Mouse (Mus musculus) stomach, postnatal 0 days (tissue): ENCODE results near the gene Wfdc10. TPM values are rescaled to one million over a fixed set of nuclear protein-coding genes. Genes with fewer than 3 reads are reported as not detected.

Experiments used
- ATAC-seq: fragments of 200-750 bp; cut with Nextera tagmentation; 2 replicates; pipeline ENCODE4 v1.8.0; 2017; ENCODE audit not compliant: low FRiP score, low TSS enrichment
- DNase-seq: peaks from one replicate; pipeline ENCODE4 v3.0.0-alpha.2; 2016; ENCODE audit warnings: low spot score
- H3K27ac ChIP-seq: fragments of 300-500 bp; sonication (generic); replicated peaks from 2 replicates; pipeline ENCODE4 v1.5.1; 2014; ENCODE audit warnings: mild to moderate bottlenecking, control low read depth
- H3K27me3 ChIP-seq: fragments of 300-500 bp; sonication (generic); 2 replicates; pipeline ENCODE4 v1.6.1; 2014; ENCODE audit warnings: low read length; ENCODE audit not compliant: control insufficient read depth, insufficient read depth
- H3K36me3 ChIP-seq: fragments of 300-500 bp; sonication (generic); 2 replicates; pipeline ENCODE4 v1.6.1; 2014; ENCODE audit warnings: low read length, mixed read lengths; ENCODE audit not compliant: control insufficient read depth, insufficient read depth
- H3K4me1 ChIP-seq: fragments of 300-500 bp; sonication (generic); replicated peaks from 2 replicates; pipeline ENCODE4 v1.6.1; 2014; ENCODE audit warnings: antibody characterized with exemption; ENCODE audit not compliant: control insufficient read depth, insufficient read depth
- H3K4me2 ChIP-seq: fragments of 300-500 bp; sonication (generic); replicated peaks from 2 replicates; pipeline ENCODE4 v1.6.1; 2014; ENCODE audit warnings: low read depth, mild to moderate bottlenecking, control low read depth, moderate library complexity
- H3K4me3 ChIP-seq: fragments of 300-500 bp; sonication (generic); 2 replicates; pipeline ENCODE4 v1.5.1; 2014; ENCODE audit warnings: low read depth, low read length, control low read depth
- H3K9ac ChIP-seq: fragments of 300-500 bp; sonication (generic); 2 replicates; pipeline ENCODE4 v1.6.1; 2014; ENCODE audit warnings: mild to moderate bottlenecking, low read length, control low read depth, mixed read lengths
- H3K9me3 ChIP-seq: fragments of 300-500 bp; sonication (generic); 2 replicates; pipeline ENCODE4 v1.6.1; 2016; ENCODE audit warnings: low read length; ENCODE audit not compliant: control insufficient read depth
- CTCF ChIP-seq: IDR thresholded peaks from 2 replicates; pipeline ENCODE4 v1.5.1; 2016; ENCODE audit warnings: antibody characterized with exemption, low read depth, mild to moderate bottlenecking, moderate library complexity
- EP300 ChIP-seq: optimal IDR thresholded peaks from 2 replicates; pipeline ENCODE3; 2016; ENCODE audit warnings: antibody characterized with exemption
- WGBS: fragments of 180-500 bp; shearing (Covaris S2); extraction: QIAGEN DNeasy Blood & Tissue Kit; methylation state at CpG from one replicate; pipeline ENCODE4 v1.1.7; 2014; 5-methylcytosine and 5-hydroxymethylcytosine counted together
- polyA plus RNA-seq: library from polyadenylated mRNA; unstranded; fragments of >200 nt; fragmentation: Nextera tagmentation; extraction: Ambion mirVana; gene quantifications from 2 replicates; pipeline ENCODE4 v1.2.1, GENCODE M21; 2015

Gene Wfdc10
- polyA plus RNA-seq, 1 experiment from 2014 or later = 12.2 TPM

DNA sequence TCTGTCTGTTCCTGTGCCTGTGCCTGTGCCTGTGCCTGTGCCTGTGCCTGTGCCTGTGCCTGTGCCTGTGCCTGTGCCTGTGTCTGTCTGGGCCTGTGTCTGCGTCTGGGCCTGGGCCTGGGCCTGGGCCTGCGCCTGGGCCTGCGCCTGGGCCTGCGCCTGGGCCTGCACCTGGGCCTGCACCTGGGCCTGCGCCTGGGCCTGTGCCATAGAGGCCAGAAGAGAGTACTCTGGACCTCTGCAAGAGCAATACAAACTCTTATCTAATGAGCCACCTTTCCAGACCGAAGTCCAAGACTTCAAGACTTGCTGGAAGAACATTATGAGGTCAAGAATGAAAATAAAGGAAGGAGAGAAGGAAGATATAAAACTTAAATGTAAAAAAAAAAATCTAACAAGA is 49.5 kb downstream of the Wfdc10 start:
- Histone ChIP-seq H3K4me2 (no peak overlapping the region), H3K4me1 (no peaks in the 10 kb centered on the region), H3K9ac (no peak overlapping the region), H3K27me3 (no peaks in the 10 kb centered on the region), H3K9me3 (no peaks in the 10 kb centered on the region), H3K27ac (no peak overlapping the region), H3K36me3 (no peaks in the 10 kb centered on the region), H3K4me3 (no peak overlapping the region)
- no peak for TF ChIP-seq EP300
- no peak for TF ChIP-seq CTCF
- 93% methylated on average over 6 of the region's 6 CpGs for WGBS
- ATAC-seq (no peak), DNase-seq (no peak)

DNA sequence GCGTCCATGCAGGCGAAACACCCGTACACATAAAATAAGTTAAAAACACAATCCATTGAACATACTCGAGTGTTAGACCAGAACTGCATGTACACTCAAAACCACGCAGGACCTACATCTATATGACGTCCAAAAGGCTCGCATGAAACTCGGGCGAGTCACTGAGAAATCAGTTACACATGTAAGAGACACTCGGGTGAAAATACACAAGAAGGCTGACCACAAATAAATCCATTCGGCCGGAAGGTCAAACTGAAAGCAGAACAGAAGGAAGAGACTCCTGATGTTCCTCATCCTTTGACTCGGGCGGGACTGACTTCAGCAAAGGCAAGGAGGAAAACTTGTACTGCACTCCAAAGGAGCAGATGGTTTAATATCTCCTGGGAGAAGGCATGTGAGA is 50.1 kb downstream of the Wfdc10 start:
- no peaks in the 10 kb centered on the region for H3K36me3 ChIP-seq
- no peak for TF ChIP-seq CTCF
- TF ChIP-seq EP300 = no peak

More for the DNA sequence above, 50.1 kb downstream of the Wfdc10 start:
- ATAC-seq (no peak), DNase-seq (no peak)
- no peaks in the 10 kb centered on the region for H3K27me3 ChIP-seq
- H3K9ac ChIP-seq = no peak overlapping the region
- H3K4me2 ChIP-seq = no peak overlapping the region
- 91% methylated on average over 14 of the region's 14 CpGs for WGBS
- H3K27ac ChIP-seq = no peak overlapping the region
- H3K4me1 ChIP-seq = no peaks in the 10 kb centered on the region
- no peak overlapping the region for H3K4me3 ChIP-seq
- no peaks in the 10 kb centered on the region for H3K9me3 ChIP-seq

Other genes starting within 250 kb of the Wfdc10 start
- 133 and 143 TPM in 2 replicates for gene Sdc4, start 212.2 kb upstream of the Wfdc10 start, polyA plus RNA-seq
- gene Sys1, start 199.1 kb upstream of the Wfdc10 start, polyA plus RNA-seq = 46.9 and 48.6 TPM in 2 replicates
- 26.9 and 28.1 TPM in 2 replicates for gene Gm20458, start 195.1 kb upstream of the Wfdc10 start, polyA plus RNA-seq
- gene Trp53tg5, start 182.3 kb upstream of the Wfdc10 start, polyA plus RNA-seq = not detected in 2 replicates
- gene Dbndd2, start 169.9 kb upstream of the Wfdc10 start, polyA plus RNA-seq = 27.3 and 27.8 TPM in 2 replicates
- 53.6 and 54.7 TPM in 2 replicates for gene Pigt, start 158.5 kb upstream of the Wfdc10 start, polyA plus RNA-seq
- 123 and 147 TPM in 2 replicates for gene Wfdc2, start 93.6 kb upstream of the Wfdc10 start, polyA plus RNA-seq
- not detected in 2 replicates for gene Spint3, start 82.6 kb upstream of the Wfdc10 start, polyA plus RNA-seq
- gene Wfdc6a, start 70.6 kb upstream of the Wfdc10 start, polyA plus RNA-seq = 0.75 and 1.1 TPM in 2 replicates
- gene Eppin, start 62.5 kb upstream of the Wfdc10 start, polyA plus RNA-seq = not detected in 2 replicates
- gene Wfdc6b, start 42.5 kb upstream of the Wfdc10 start, polyA plus RNA-seq = not detected in 2 replicates
- gene Wfdc8, start 42.4 kb upstream of the Wfdc10 start, polyA plus RNA-seq = not detected in 2 replicates
- gene Wfdc16, start 17.2 kb upstream of the Wfdc10 start, polyA plus RNA-seq = not detected in 2 replicates
- 0.58 TPM in 1 of 2 replicates, not detected in the other for gene Wfdc9, start 537 bp downstream of the Wfdc10 start, polyA plus RNA-seq
- gene Wfdc11, start 18.0 kb downstream of the Wfdc10 start, polyA plus RNA-seq = not detected in 2 replicates
- gene Wfdc13, start 29.1 kb downstream of the Wfdc10 start, polyA plus RNA-seq = 2.1 and 2.6 TPM in 2 replicates
- gene Spint4, start 42.5 kb downstream of the Wfdc10 start, polyA plus RNA-seq = not detected in 2 replicates
- not detected in 2 replicates for gene Spint5, start 59.3 kb downstream of the Wfdc10 start, polyA plus RNA-seq
- gene Wfdc3, start 89.9 kb downstream of the Wfdc10 start, polyA plus RNA-seq = 1.4 TPM in 2 replicates
- gene Dnttip1, start 89.9 kb downstream of the Wfdc10 start, polyA plus RNA-seq = 38.0 and 39.1 TPM in 2 replicates
- 74.1 and 104 TPM in 2 replicates for gene Ube2c, start 113.9 kb downstream of the Wfdc10 start, polyA plus RNA-seq
- gene Tnnc2, start 123.9 kb downstream of the Wfdc10 start, polyA plus RNA-seq = 7.0 and 8.5 TPM in 2 replicates
- gene Snx21, start 129.8 kb downstream of the Wfdc10 start, polyA plus RNA-seq = 13.9 and 14.9 TPM in 2 replicates
- gene Acot8, start 148.8 kb downstream of the Wfdc10 start, polyA plus RNA-seq = 39.4 and 43.8 TPM in 2 replicates
- 3.8 and 4.4 TPM in 2 replicates for gene Zswim3, start 149.1 kb downstream of the Wfdc10 start, polyA plus RNA-seq
- 10.1 and 11.4 TPM in 2 replicates for gene Zswim1, start 166.6 kb downstream of the Wfdc10 start, polyA plus RNA-seq
- gene Spata25, start 172.5 kb downstream of the Wfdc10 start, polyA plus RNA-seq = not detected in 2 replicates
- 107 and 114 TPM in 2 replicates for gene Ctsa, start 176.8 kb downstream of the Wfdc10 start, polyA plus RNA-seq
- gene Neurl2, start 177.4 kb downstream of the Wfdc10 start, polyA plus RNA-seq = 4.6 and 5.3 TPM in 2 replicates
- 42.7 and 44.2 TPM in 2 replicates for gene Pltp, start 201.7 kb downstream of the Wfdc10 start, polyA plus RNA-seq
- 49.2 and 51.4 TPM in 2 replicates for gene Pcif1, start 223.3 kb downstream of the Wfdc10 start, polyA plus RNA-seq